7 mouse cellular contexts compared by ENCODE assay signal in genomic region chr10:85127395-85128287, GRCm38 (mm10). TPM values are rescaled to one million over a fixed set of nuclear protein-coding genes. Genes with fewer than 3 reads are reported as not detected.
A peak's percentile ranks its signal among the peaks of the same experiment; 100 is the strongest.
DNase-seq lines count a peak whose midpoint lies in the region; ATAC-seq and TF ChIP-seq lines count a peak whose summit lies in the region.

Gene Mterf2 (minus strand): TSS chr10:85128027.

- H3K9ac ChIP-seq in intestine, postnatal 0 days (ENCODE audit: low read depth, low read length): peak within 1 kb of the TSS; percentile 60
- H3K9ac ChIP-seq in midbrain, embryonic 12.5 days (replicated peaks): peak within 1 kb of the TSS; percentile 65

- intact Hi-C loops in left cerebral cortex, postnatal 4 days (cut with DNase I): no loop called here

- H3K27me3 ChIP-seq in embryonic facial prominence, embryonic 10.5 days (replicated peaks; ENCODE audit: low read depth, poor library complexity, severe bottlenecking): no peaks in the 10 kb centered on the region
- H3K27me3 ChIP-seq in intestine, postnatal 0 days (replicated peaks; ENCODE audit: control insufficient read depth, insufficient read depth, low read length): no peaks in the 10 kb centered on the region
- no peaks in the 10 kb centered on the region for H3K27me3 ChIP-seq in midbrain, embryonic 12.5 days
- H3K27me3 ChIP-seq in small intestine, adult 2 months (ENCODE audit: control insufficient read depth, insufficient read depth, low read length): no peaks in the 10 kb centered on the region

- ATAC-seq in intestine, postnatal 0 days: peak; percentile 97
- peak; percentile 99 for ATAC-seq in midbrain, embryonic 12.5 days (ENCODE audit: low FRiP score, low read depth)

- H3K4me3 ChIP-seq in embryonic facial prominence, embryonic 10.5 days: peak within 1 kb of the TSS; percentile 68
- peak within 1 kb of the TSS; percentile 67 for H3K4me3 ChIP-seq in intestine, postnatal 0 days (ENCODE audit: low read depth, low read length)
- peak within 1 kb of the TSS; percentile 61 for H3K4me3 ChIP-seq in midbrain, embryonic 12.5 days
- peak within 1 kb of the TSS; percentile 97 for H3K4me3 ChIP-seq in small intestine, adult 2 months (ENCODE audit: low read depth, low read length)

- peak within 1 kb of the TSS; percentile 70 for H3K4me2 ChIP-seq in intestine, postnatal 0 days (replicated peaks; ENCODE audit: low read depth)
- H3K4me2 ChIP-seq in midbrain, embryonic 12.5 days (replicated peaks): peak within 1 kb of the TSS; percentile 71

- peaks cover 43% of the 10 kb centered on the region for H3K36me3 ChIP-seq in embryonic facial prominence, embryonic 10.5 days (replicated peaks)
- H3K36me3 ChIP-seq in intestine, postnatal 0 days (ENCODE audit: control insufficient read depth, insufficient read depth): peaks cover 6% of the 10 kb centered on the region; the same call in 1 of the 2 replicates
- H3K36me3 ChIP-seq in midbrain, embryonic 12.5 days: peaks cover 18% of the 10 kb centered on the region; the same call in 1 of the 2 replicates
- H3K36me3 ChIP-seq in small intestine, adult 2 months (ENCODE audit: control insufficient read depth, insufficient read depth, low read length): peaks cover 3% of the 10 kb centered on the region

- H3K9me3 ChIP-seq in embryonic facial prominence, embryonic 10.5 days: no peaks in the 10 kb centered on the region
- H3K9me3 ChIP-seq in intestine, postnatal 0 days (ENCODE audit: control insufficient read depth): no peaks in the 10 kb centered on the region
- no peaks in the 10 kb centered on the region for H3K9me3 ChIP-seq in midbrain, embryonic 12.5 days

- peak; percentile 92 for DNase-seq in adrenal gland, postnatal 10 days
- peak; percentile 92 for DNase-seq in embryonic facial prominence, embryonic 10.5 days (ENCODE audit: low spot score)
- peak; percentile 93 for DNase-seq in gonadal fat pad, adult 2 months (ENCODE audit: low read depth)
- DNase-seq in left cerebral cortex, postnatal 4 days: peak; percentile 96

- peaks cover 15% of the 10 kb centered on the region for H3K4me1 ChIP-seq in embryonic facial prominence, embryonic 10.5 days
- peaks cover 5% of the 10 kb centered on the region; the same call in 1 of the 2 replicates for H3K4me1 ChIP-seq in intestine, postnatal 0 days (replicated peaks; ENCODE audit: control insufficient read depth, insufficient read depth, low read length)
- peaks cover 11% of the 10 kb centered on the region for H3K4me1 ChIP-seq in midbrain, embryonic 12.5 days
- H3K4me1 ChIP-seq in small intestine, adult 2 months (ENCODE audit: control insufficient read depth, insufficient read depth, insufficient read length, low read length): peaks cover 14% of the 10 kb centered on the region; the same call in 1 of the 2 replicates

- 8% methylated on average over 20 of the region's 20 CpGs for WGBS in embryonic facial prominence, embryonic 10.5 days
- WGBS in intestine, postnatal 0 days: 7% methylated on average over 20 of the region's 20 CpGs
- WGBS in midbrain, embryonic 12.5 days: 7% methylated on average over 20 of the region's 20 CpGs
- 6% methylated on average over 20 of the region's 20 CpGs for WGBS in small intestine, adult 2 months

- H3K27ac ChIP-seq in embryonic facial prominence, embryonic 10.5 days (replicated peaks): peak within 1 kb of the TSS; percentile 84
- peak within 1 kb of the TSS; percentile 60; the same call in 1 of the 2 replicates for H3K27ac ChIP-seq in intestine, postnatal 0 days (ENCODE audit: low read depth, low read length)
- 0 out of 2 replicates have a peak within 1 kb of the TSS, but pooled peaks have one; percentile 8 for H3K27ac ChIP-seq in midbrain, embryonic 12.5 days (replicated peaks)
- peak within 1 kb of the TSS; percentile 69 for H3K27ac ChIP-seq in small intestine, adult 2 months (ENCODE audit: insufficient read depth, low read depth, low read length)

- peak; percentile 53; the same call in 1 of the 2 replicates for TF ChIP-seq POLR2A in small intestine, adult 2 months (IDR thresholded peaks at IDR 0.05; ENCODE audit: low read depth, low read length)

- TF ChIP-seq CTCF in intestine, postnatal 0 days (IDR thresholded peaks at IDR 0.05; ENCODE audit: low read depth): peak; percentile 69
- peak; percentile 40; the same call in 1 of the 2 replicates for TF ChIP-seq CTCF in small intestine, adult 2 months (IDR thresholded peaks at IDR 0.05; ENCODE audit: extremely low read depth, insufficient read length, insufficient replicate concordance, low read depth, low read length)

RNA-seq across cellular contexts. Expression of gene Mterf2, which starts in this region (rescaled TPM):
- total RNA-seq in adrenal gland, postnatal 10 days (2021): 10 to 100 TPM in 1 of 2 experiments, 1 to 10 TPM in 1; 7.3 to 13.8 TPM
- polyA plus RNA-seq in embryonic facial prominence, embryonic 10.5 days (2016; fragmentation: Nextera tagmentation; extraction: Ambion mirVana): 27.4 and 27.8 TPM in 2 replicates
- 2.7 and 5.0 TPM in 2 replicates for polyA plus RNA-seq in gonadal fat pad, adult 2 months (2012; rRNA removed)
- 11.7 and 12.6 TPM in 2 replicates for polyA plus RNA-seq in intestine, postnatal 0 days (2015; fragmentation: Nextera tagmentation; extraction: Ambion mirVana)
- total RNA-seq in left cerebral cortex, postnatal 4 days (2021): 10 to 100 TPM; 12.6 to 12.8 TPM
- 35.5 and 37.2 TPM in 2 replicates for polyA plus RNA-seq in midbrain, embryonic 12.5 days (2016; fragmentation: Nextera tagmentation; extraction: Ambion mirVana)
- 2.2 and 2.5 TPM in 2 replicates for polyA plus RNA-seq in small intestine, adult 2 months (2012; rRNA removed)

Comparison
In these comparisons a context has a peak if more than half of its experiments do, and no peak if none do; other contexts are left out.
1. Peak in every context shown above with its lines: DNase-seq, ATAC-seq, H3K4me3 ChIP-seq and H3K27ac ChIP-seq.
2. H3K27ac ChIP-seq: peak in every context shown above with its lines; median percentile 84 in embryonic facial prominence, embryonic 10.5 days; 69 in small intestine, adult 2 months; 60 in intestine, postnatal 0 days; 8 in midbrain, embryonic 12.5 days.